Mouse (Mus musculus): ENCODE measurements around the gene Frat2. TPM values are rescaled to one million over a fixed set of nuclear protein-coding genes. Genes with fewer than 3 reads are reported as not detected.
"Not testable (repeated sequence)": the region's sequence is repeated elsewhere in the genome, so short reads cannot be mapped to it uniquely, and the experiment has no call there.

The Frat2 gene
- 9.2 and 9.9 TPM in 2 replicates for polyA plus RNA-seq (2016; fragmentation: Nextera tagmentation; extraction: Ambion mirVana)

GRCm38 (mm10) chr19:41847992-41848851 lies at the start of gene Frat2:
TSS of gene Frat2 (minus strand) at chr19:41848132.
- Histone ChIP-seq H3K27ac (peak within 1 kb of the TSS; percentile 81), H3K27me3 (peaks cover 9% of the 10 kb centered on the region; the same call in 1 of the 2 replicates), H3K9me3 (no peaks in the 10 kb centered on the region), H3K9ac (peak within 1 kb of the TSS; percentile 71), H3K36me3 (no peaks in the 10 kb centered on the region), H3K4me3 (peak within 1 kb of the TSS; percentile 80), H3K4me1 (peaks cover 23% of the 10 kb centered on the region), H3K4me2 (replicated peaks) (peak within 1 kb of the TSS; percentile 99)
- under 1% methylated on average over 71 of the region's 72 CpGs for WGBS
- ATAC-seq (ENCODE audit: insufficient number of reproducible peaks, insufficient read depth, low FRiP score, low TSS enrichment), result peak; percentile 92

DNA sequence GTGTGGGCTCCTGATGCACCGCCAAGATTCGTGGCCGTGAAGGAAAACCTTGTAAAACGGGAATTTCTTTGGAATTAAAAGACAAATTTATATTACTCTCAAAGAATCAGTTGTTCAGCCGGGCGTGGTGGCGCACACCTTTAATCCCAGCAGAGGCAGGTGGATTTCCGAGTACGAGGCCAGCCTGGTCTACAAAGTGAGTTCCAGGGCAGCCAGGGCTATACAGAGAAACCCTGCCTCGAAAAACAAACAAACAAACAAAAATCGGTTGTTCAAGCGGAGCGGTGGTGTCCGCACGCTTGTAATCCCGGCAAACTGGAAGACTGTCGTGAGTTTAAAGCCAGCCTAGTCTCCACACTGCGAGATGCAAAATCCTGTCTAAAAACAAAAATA lies 48.4 kb upstream of the Frat2 start:
- ATAC-seq (ENCODE audit: insufficient number of reproducible peaks, insufficient read depth, low FRiP score, low TSS enrichment), result no peak

DNA sequence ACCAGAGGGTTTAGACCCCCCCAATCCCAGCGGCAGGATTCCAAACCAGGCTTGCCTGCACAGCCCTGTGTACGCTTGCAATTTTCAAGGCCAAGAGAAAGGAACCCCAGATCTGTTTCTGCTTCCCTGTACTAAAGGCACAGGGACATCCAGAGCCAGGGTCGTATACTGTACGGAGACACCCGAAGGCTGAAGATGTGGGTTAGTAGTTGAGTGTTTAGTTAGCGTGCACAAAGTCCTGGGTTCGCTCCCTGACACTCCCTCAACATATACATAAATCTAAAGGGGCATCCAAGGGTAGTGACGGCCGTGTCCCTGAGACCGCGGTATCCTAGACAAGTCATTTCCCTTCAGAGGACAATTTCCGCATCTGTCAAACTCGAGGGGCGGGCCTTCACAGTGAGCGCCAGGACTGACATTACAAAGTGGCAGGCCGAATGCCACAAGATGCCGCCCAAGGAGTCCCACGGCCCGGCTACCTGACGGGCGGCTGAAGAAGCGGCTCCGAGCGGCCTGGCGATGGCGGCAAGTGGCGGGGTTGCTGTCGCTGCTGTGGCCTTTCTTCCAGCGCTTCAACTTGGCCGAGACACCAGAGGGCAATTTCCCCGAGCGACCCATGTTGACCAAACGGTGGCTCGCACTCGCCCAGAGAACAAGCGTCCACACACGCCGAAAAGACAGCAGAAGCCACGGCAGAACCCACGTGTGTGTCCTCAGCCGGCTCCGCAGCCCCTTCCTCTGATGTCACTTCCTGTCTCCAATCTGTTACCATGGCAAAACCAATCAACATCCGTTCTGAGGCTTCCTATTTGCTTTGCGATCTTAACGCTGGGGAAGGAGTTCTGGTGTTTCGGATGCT lies 47.8 kb upstream of the Frat2 start, which contains the start of gene Rrp12:
Gene Rrp12 (minus strand): TSS at position 714 of the 859 bp plus-strand sequence.
- Histone ChIP-seq H3K27me3 (no peaks in the 10 kb centered on the region), H3K9ac (peak within 1 kb of the TSS; percentile 60), H3K9me3 (no peaks in the 10 kb centered on the region), H3K27ac (no peak within 1 kb of the TSS), H3K4me2 (replicated peaks) (peak within 1 kb of the TSS; percentile 88), H3K4me1 (peaks cover 8% of the 10 kb centered on the region), H3K36me3 (0 out of 2 replicates have a peak, but pooled peaks cover 6% of the 10 kb centered on the region), H3K4me3 (peak within 1 kb of the TSS; percentile 78)
- WGBS, result 1% methylated on average over 46 of the region's 46 CpGs
- peak; percentile 84; the same call in 1 of the 2 replicates for ATAC-seq (ENCODE audit: insufficient number of reproducible peaks, insufficient read depth, low FRiP score, low TSS enrichment)

More for the DNA sequence above, 48.4 kb upstream of the Frat2 start:
- WGBS, result 17% methylated on average over 18 of the region's 18 CpGs
- peak overlapping the region; percentile 60 for H3K9ac ChIP-seq
- 0 out of 2 replicates have a peak, but pooled peaks cover 6% of the 10 kb centered on the region for H3K36me3 ChIP-seq
- peaks cover 8% of the 10 kb centered on the region for H3K4me1 ChIP-seq
- peak overlapping the region; percentile 88 for H3K4me2 ChIP-seq (replicated peaks)
- H3K4me3 ChIP-seq, result peak overlapping the region; percentile 78
- no peaks in the 10 kb centered on the region for H3K9me3 ChIP-seq
- H3K27me3 ChIP-seq, result no peaks in the 10 kb centered on the region
- no peak overlapping the region for H3K27ac ChIP-seq

- Histone ChIP-seq H3K36me3 (peaks cover 12% of the 10 kb centered on the region), H3K9me3 (no peaks in the 10 kb centered on the region), H3K27ac (no peak overlapping the region), H3K4me2 (replicated peaks) (peak overlapping the region; percentile 88), H3K27me3 (no peaks in the 10 kb centered on the region), H3K4me1 (peaks cover 8% of the 10 kb centered on the region), H3K9ac (peak overlapping the region; percentile 60), H3K4me3 (peak overlapping the region; percentile 78)
- 44% methylated on average over 7 of the region's 7 CpGs for WGBS
- no peak for ATAC-seq (ENCODE audit: insufficient number of reproducible peaks, insufficient read depth, low FRiP score, low TSS enrichment)
These were observed 47.0 kb upstream of the Frat2 start for GRCm38 (mm10) chr19:41894959-41895358.

DNA sequence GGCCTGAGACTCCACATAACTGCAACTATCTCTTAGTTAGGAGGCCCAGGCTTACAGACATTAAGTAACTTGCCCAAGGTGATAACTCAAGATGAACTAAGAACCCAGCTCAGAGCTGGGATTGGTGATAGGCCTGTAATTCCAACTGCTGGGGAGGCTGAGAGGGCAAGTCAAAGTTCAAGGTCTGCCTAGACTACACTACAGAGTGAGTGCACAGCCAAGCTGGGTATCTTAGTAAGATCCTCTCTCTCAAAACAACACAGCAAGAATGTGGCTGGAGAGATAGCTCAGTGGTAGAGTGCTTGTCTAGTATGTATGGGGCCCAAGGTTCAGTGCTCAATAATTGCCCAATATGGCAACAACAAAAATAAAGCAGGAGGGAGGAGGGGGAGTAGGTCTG lies 40.3 kb upstream of the Frat2 start:
- Histone ChIP-seq H3K27me3 (no peaks in the 10 kb centered on the region), H3K36me3 (peaks cover 68% of the 10 kb centered on the region), H3K4me2 (replicated peaks) (no peak overlapping the region), H3K4me1 (no peaks in the 10 kb centered on the region), H3K9ac (no peak overlapping the region), H3K27ac (no peak overlapping the region), H3K9me3 (no peaks in the 10 kb centered on the region), H3K4me3 (no peak overlapping the region)
- ATAC-seq (ENCODE audit: insufficient number of reproducible peaks, insufficient read depth, low FRiP score, low TSS enrichment), result no peak

DNA sequence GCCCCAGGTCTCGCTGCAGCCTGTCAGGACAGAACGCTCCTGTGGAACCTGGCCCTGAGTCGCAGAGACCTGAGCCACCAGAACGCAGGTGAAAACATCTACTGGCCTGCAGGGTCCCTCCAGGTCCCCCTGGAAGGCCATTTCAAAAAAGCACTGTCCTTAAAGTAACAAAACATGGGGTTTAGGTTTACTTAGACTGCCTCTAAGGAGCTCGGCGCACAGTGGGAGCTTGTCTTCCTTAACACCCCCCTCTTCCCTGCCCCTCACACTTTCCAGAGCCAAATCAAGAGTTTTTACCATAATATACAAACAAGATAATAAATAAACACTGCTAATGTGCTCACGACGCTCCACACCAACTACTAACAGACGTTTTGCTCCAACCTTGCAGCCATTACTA lies 36.0 kb upstream of the Frat2 start:
- Histone ChIP-seq H3K36me3 (peaks cover 69% of the 10 kb centered on the region), H3K9me3 (no peaks in the 10 kb centered on the region), H3K27me3 (no peaks in the 10 kb centered on the region), H3K9ac (no peak overlapping the region), H3K27ac (no peak overlapping the region), H3K4me3 (no peak overlapping the region), H3K4me1 (no peaks in the 10 kb centered on the region), H3K4me2 (replicated peaks) (no peak overlapping the region)
- 90% methylated on average over 9 of the region's 9 CpGs for WGBS
- ATAC-seq (ENCODE audit: insufficient number of reproducible peaks, insufficient read depth, low FRiP score, low TSS enrichment), result no peak

GRCm38 (mm10) chr19:41881842-41882241 lies 33.9 kb upstream of the Frat2 start:
- Histone ChIP-seq H3K27me3 (no peaks in the 10 kb centered on the region), H3K9ac (no peak overlapping the region), H3K4me1 (no peaks in the 10 kb centered on the region), H3K36me3 (peaks cover 65% of the 10 kb centered on the region), H3K4me3 (no peak overlapping the region), H3K9me3 (no peaks in the 10 kb centered on the region), H3K27ac (no peak overlapping the region), H3K4me2 (replicated peaks) (no peak overlapping the region)
- no peak for ATAC-seq (ENCODE audit: insufficient number of reproducible peaks, insufficient read depth, low FRiP score, low TSS enrichment)
- WGBS, result 96% methylated on average over 4 of the region's 4 CpGs

DNA sequence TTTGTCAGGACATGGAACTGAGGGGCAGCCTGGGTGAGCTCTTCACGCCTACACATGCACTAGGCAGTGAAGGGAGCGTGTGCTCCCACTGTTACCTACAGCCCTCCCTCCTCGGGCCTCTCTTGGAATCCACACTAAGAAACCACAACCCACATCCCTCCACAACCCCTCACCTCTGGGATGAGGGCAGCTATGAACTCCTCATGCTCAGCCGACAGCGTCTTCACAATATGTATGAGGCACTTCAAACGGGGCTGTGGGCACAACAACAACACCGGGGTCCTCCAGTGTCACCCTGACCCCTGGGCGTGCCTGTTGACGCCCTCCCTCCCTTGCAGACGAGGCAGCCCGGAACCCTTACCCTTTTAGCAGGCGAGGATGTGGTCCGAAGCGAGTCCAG lies 26.4 kb upstream of the Frat2 start:
- Histone ChIP-seq H3K9me3 (no peaks in the 10 kb centered on the region), H3K9ac (no peak overlapping the region), H3K4me1 (no peaks in the 10 kb centered on the region), H3K4me3 (no peak overlapping the region), H3K27me3 (no peaks in the 10 kb centered on the region), H3K27ac (no peak overlapping the region), H3K4me2 (replicated peaks) (no peak overlapping the region), H3K36me3 (peaks cover 61% of the 10 kb centered on the region)
- ATAC-seq (ENCODE audit: insufficient number of reproducible peaks, insufficient read depth, low FRiP score, low TSS enrichment), result no peak
- WGBS, result 91% methylated on average over 14 of the region's 14 CpGs

- no peaks in the 10 kb centered on the region for H3K4me1 ChIP-seq
- H3K9me3 ChIP-seq, result no peaks in the 10 kb centered on the region
- no peak overlapping the region for H3K9ac ChIP-seq
- H3K4me2 ChIP-seq (replicated peaks), result no peak overlapping the region
- H3K4me3 ChIP-seq, result no peak overlapping the region
- ATAC-seq (ENCODE audit: insufficient number of reproducible peaks, insufficient read depth, low FRiP score, low TSS enrichment), result no peak
- WGBS, result 99% methylated on average over 2 of the region's 2 CpGs
- no peaks in the 10 kb centered on the region for H3K27me3 ChIP-seq
- H3K27ac ChIP-seq, result no peak overlapping the region
- H3K36me3 ChIP-seq, result peaks cover 76% of the 10 kb centered on the region
These were observed 24.4 kb upstream of the Frat2 start for GRCm38 (mm10) chr19:41872285-41872684.

GRCm38 (mm10) chr19:41869946-41870345 lies 22.0 kb upstream of the Frat2 start:
- H3K4me3 ChIP-seq; H3K9ac ChIP-seq; H3K9me3 ChIP-seq; ATAC-seq (ENCODE audit: insufficient number of reproducible peaks, insufficient read depth, low FRiP score, low TSS enrichment); H3K4me2 ChIP-seq (replicated peaks); H3K4me1 ChIP-seq; H3K27ac ChIP-seq; H3K27me3 ChIP-seq: not testable (repeated sequence)
- peaks cover 81% of the 10 kb centered on the region for H3K36me3 ChIP-seq
- 87% methylated on average over 5 of the region's 5 CpGs for WGBS

GRCm38 (mm10) chr19:41869296-41869695 lies 21.4 kb upstream of the Frat2 start:
- Histone ChIP-seq H3K4me2 (replicated peaks) (no peak overlapping the region), H3K27me3 (no peaks in the 10 kb centered on the region), H3K9me3 (no peaks in the 10 kb centered on the region), H3K9ac (no peak overlapping the region), H3K4me1 (no peaks in the 10 kb centered on the region), H3K36me3 (peaks cover 77% of the 10 kb centered on the region), H3K4me3 (no peak overlapping the region), H3K27ac (no peak overlapping the region)
- WGBS, result 96% methylated on average over 5 of the region's 5 CpGs
- ATAC-seq (ENCODE audit: insufficient number of reproducible peaks, insufficient read depth, low FRiP score, low TSS enrichment), result no peak
